Mouse (Mus musculus): ENCODE data around the gene Dnpep. TPM values are rescaled to one million over a fixed set of nuclear protein-coding genes. Genes with fewer than 3 reads are reported as not detected.

Dnpep gene
- polyA plus RNA-seq, 1 experiment from 2014 or later: 154 TPM

DNA sequence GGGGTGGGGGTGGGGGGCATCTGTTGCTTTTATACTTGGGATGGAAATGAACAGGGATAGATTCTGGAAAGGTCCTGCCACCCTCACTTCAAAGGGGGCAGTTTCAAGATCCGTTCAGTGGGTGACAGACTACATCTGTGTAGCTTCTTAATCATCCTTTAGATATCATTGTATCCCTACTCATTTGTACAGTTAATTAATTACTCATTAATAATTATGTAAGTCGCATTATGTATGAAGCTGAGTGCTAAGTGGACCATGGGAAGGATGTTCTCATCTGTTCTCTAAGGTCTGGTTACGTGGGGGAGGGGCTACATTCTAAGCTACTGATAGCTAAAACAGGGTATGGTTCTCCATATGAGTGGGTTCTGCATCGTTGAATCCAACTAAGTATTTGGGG lies 946 bp upstream of the Dnpep start:
- no peak overlapping the region for H3K4me3 ChIP-seq (replicated peaks)
- no peak overlapping the region for H3K4me2 ChIP-seq
- H3K9me3 ChIP-seq (replicated peaks): no peaks in the 10 kb centered on the region
- H3K36me3 ChIP-seq: peaks cover 17% of the 10 kb centered on the region
- no peak overlapping the region for H3K9ac ChIP-seq (replicated peaks)
- 86% methylated on average over 4 of the region's 4 CpGs for WGBS
- H3K4me1 ChIP-seq: peaks cover 15% of the 10 kb centered on the region
- ATAC-seq (ENCODE audit: low FRiP score): no peak
- H3K27me3 ChIP-seq (replicated peaks): no peaks in the 10 kb centered on the region
- no peak overlapping the region for H3K27ac ChIP-seq (replicated peaks)

DNA sequence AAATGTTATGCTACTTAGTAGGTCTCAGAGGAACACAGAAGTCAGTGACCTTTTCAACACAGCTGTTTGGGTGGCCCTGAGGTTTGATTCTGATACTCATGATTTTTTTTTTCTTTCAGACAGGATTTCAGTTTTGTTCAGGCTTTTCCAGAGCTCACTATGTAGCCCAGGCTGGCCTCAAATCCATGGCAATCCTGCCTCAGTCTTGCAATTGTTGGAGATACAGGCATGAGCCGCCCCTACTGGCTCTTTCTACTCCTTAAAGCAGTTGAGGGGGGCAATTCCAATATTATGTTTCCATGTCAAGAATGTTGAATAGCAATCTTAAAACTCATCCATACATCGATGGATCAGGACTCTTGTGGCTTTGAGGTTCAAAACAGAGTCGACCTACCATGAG lies 511 bp upstream of the Dnpep start:
- H3K9me3 ChIP-seq (replicated peaks): no peaks in the 10 kb centered on the region
- WGBS: 74% methylated on average over 3 of the region's 3 CpGs
- H3K36me3 ChIP-seq: peaks cover 21% of the 10 kb centered on the region
- H3K4me3 ChIP-seq (replicated peaks): peak overlapping the region; percentile 79
- H3K4me2 ChIP-seq: peak overlapping the region; percentile 43
- peaks cover 15% of the 10 kb centered on the region for H3K4me1 ChIP-seq
- ATAC-seq (ENCODE audit: low FRiP score): no peak
- 0 out of 2 replicates have a peak overlapping the region, but pooled peaks have one; percentile 17 for H3K9ac ChIP-seq (replicated peaks)
- peak overlapping the region; percentile 72 for H3K27ac ChIP-seq (replicated peaks)
- no peaks in the 10 kb centered on the region for H3K27me3 ChIP-seq (replicated peaks)

- Histone ChIP-seq H3K36me3 (peaks cover 36% of the 10 kb centered on the region), H3K9me3 (replicated peaks) (no peaks in the 10 kb centered on the region), H3K4me1 (peaks cover 15% of the 10 kb centered on the region), H3K27ac (replicated peaks) (peak overlapping the region; percentile 95), H3K9ac (replicated peaks) (peak overlapping the region; percentile 78), H3K27me3 (replicated peaks) (no peaks in the 10 kb centered on the region), H3K4me2 (peak overlapping the region; percentile 67), H3K4me3 (replicated peaks) (peak overlapping the region; percentile 79)
- ATAC-seq (ENCODE audit: low FRiP score): peak; percentile 54
- under 1% methylated on average over 20 of the region's 20 CpGs for WGBS
Measured at GRCm38 (mm10) chr1:75316861-75317240, 939 bp downstream of the Dnpep start.

- WGBS: 88% methylated on average over 29 of the region's 29 CpGs
- H3K9me3 ChIP-seq (replicated peaks): no peaks in the 10 kb centered on the region
- H3K4me1 ChIP-seq: peaks cover 15% of the 10 kb centered on the region
- H3K27me3 ChIP-seq (replicated peaks): no peaks in the 10 kb centered on the region
- H3K27ac ChIP-seq (replicated peaks): no peak overlapping the region
- peak overlapping the region; percentile 79 for H3K4me3 ChIP-seq (replicated peaks)
- peaks cover 46% of the 10 kb centered on the region for H3K36me3 ChIP-seq
- peak overlapping the region; percentile 67 for H3K4me2 ChIP-seq
- peak overlapping the region; percentile 78 for H3K9ac ChIP-seq (replicated peaks)
- no peak for ATAC-seq (ENCODE audit: low FRiP score)
Measured at GRCm38 (mm10) chr1:75315456-75316365, 2.1 kb downstream of the Dnpep start.

DNA sequence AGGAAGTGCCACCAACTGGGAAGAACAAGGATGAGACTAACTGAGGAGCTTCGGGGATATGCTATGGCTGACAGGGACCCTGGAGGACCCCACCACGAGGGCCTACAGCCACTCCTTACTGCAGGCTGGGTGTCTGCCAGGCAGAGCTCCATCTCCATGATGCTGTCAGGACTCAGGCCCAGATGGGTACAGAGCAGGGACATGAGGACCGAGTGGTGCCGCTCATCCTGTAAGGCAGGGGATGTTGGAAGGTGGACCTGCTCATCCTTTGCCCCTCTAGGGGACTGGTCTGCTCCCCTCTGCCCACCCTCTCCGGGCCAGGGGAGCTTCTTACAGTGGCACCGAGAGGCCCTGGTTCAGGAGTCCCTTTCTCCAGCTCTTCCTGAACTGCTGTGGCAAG lies 2.8 kb downstream of the Dnpep start:
- H3K4me2 ChIP-seq: no peak overlapping the region
- H3K9me3 ChIP-seq (replicated peaks): no peaks in the 10 kb centered on the region
- no peak overlapping the region for H3K27ac ChIP-seq (replicated peaks)
- peaks cover 53% of the 10 kb centered on the region for H3K36me3 ChIP-seq
- 91% methylated on average over 6 of the region's 6 CpGs for WGBS
- H3K27me3 ChIP-seq (replicated peaks): no peaks in the 10 kb centered on the region
- peaks cover 15% of the 10 kb centered on the region for H3K4me1 ChIP-seq
- no peak for ATAC-seq (ENCODE audit: low FRiP score)
- H3K4me3 ChIP-seq (replicated peaks): no peak overlapping the region
- H3K9ac ChIP-seq (replicated peaks): no peak overlapping the region; the same call in 1 of the 2 replicates

DNA sequence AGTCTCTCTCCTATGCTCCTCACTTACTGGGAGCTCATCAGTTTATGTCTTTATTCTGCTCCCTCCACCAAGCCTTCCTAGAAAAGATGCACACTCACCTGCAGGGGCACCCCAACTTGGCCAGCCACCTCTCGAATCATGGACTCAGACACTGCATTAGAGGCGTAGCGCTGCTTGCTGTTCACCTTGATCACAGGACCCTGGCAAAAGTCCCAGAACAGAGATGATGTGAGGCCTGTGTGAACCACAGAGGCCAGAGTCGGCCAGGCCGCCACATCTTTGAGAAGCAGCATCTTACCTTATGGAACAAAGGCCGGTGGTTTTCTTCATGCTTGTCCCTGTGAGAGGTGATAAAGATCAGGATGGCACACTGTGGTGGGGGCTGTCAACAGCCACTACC lies 6.1 kb downstream of the Dnpep start:
- Histone ChIP-seq H3K27ac (replicated peaks) (no peak overlapping the region), H3K4me2 (no peak overlapping the region), H3K27me3 (replicated peaks) (no peaks in the 10 kb centered on the region), H3K36me3 (peaks cover 80% of the 10 kb centered on the region), H3K4me1 (peaks cover 11% of the 10 kb centered on the region), H3K9me3 (replicated peaks) (no peaks in the 10 kb centered on the region), H3K4me3 (replicated peaks) (no peak overlapping the region), H3K9ac (replicated peaks) (no peak overlapping the region)
- ATAC-seq (ENCODE audit: low FRiP score): no peak
- WGBS: 93% methylated on average over 6 of the region's 6 CpGs

GRCm38 (mm10) chr1:75304662-75305061 lies 13.1 kb downstream of the Dnpep start:
- no peak overlapping the region for H3K4me3 ChIP-seq (replicated peaks)
- no peak for ATAC-seq (ENCODE audit: low FRiP score)
- no peaks in the 10 kb centered on the region for H3K9me3 ChIP-seq (replicated peaks)
- peaks cover 25% of the 10 kb centered on the region for H3K36me3 ChIP-seq
- 87% methylated on average over 2 of the region's 2 CpGs for WGBS
- no peak overlapping the region for H3K4me2 ChIP-seq
- H3K27ac ChIP-seq (replicated peaks): no peak overlapping the region
- no peak overlapping the region for H3K9ac ChIP-seq (replicated peaks)
- no peaks in the 10 kb centered on the region for H3K4me1 ChIP-seq
- no peaks in the 10 kb centered on the region for H3K27me3 ChIP-seq (replicated peaks)

DNA sequence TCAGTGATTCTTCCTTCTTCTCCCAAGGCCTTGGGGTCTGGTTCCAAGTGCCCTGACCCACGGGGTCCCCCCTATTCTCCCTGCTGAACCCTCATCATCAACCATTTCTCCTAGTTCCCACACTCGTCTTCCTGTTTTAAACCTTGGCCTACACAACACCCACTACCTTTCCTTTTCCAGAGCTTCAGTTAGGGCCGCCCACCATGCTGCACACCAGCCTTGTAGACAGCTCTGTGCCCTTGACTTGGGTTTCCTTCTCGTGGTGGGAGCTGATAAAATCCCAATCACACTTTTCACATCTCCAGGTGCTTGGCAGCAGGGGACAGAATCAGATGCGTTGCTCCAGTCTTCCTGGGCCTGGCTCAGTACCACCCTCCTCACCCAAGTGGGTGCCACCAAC lies 23.5 kb downstream of the Dnpep start:
- 87% methylated on average over 5 of the region's 5 CpGs for WGBS
- Histone ChIP-seq H3K27ac (replicated peaks) (no peak overlapping the region), H3K36me3 (no peaks in the 10 kb centered on the region)

DNA sequence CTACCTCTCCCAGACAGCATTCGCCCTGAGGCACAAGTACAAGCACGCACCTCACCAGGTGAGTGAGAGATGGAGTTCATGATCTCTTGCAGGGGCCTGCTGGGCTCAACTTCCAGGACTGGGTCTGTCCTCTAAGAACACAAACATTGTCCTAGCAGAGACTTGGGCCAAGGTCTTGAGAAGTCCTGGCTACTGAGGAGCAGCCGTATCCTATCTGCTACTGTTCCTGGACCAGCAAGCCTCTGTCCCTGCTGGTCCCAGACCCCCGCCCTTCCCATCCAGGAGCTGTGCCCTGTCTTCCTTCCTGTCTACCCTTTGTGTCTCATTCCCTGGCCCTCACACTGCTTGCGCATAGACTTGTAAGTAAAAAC lies 24.5 kb downstream of the Dnpep start:
- 88% methylated on average over 5 of the region's 5 CpGs for WGBS
- Histone ChIP-seq H3K27me3 (replicated peaks) (no peaks in the 10 kb centered on the region), H3K27ac (replicated peaks) (no peak overlapping the region), H3K4me2 (no peak overlapping the region), H3K36me3 (no peaks in the 10 kb centered on the region), H3K9me3 (replicated peaks) (no peaks in the 10 kb centered on the region), H3K4me3 (replicated peaks) (no peak overlapping the region), H3K4me1 (peaks cover 27% of the 10 kb centered on the region), H3K9ac (replicated peaks) (no peak overlapping the region)
- no peak for ATAC-seq (ENCODE audit: low FRiP score)

More for the DNA sequence above, 23.5 kb downstream of the Dnpep start:
- Histone ChIP-seq H3K9me3 (replicated peaks) (no peaks in the 10 kb centered on the region), H3K4me2 (no peak overlapping the region), H3K4me3 (replicated peaks) (no peak overlapping the region), H3K27me3 (replicated peaks) (no peaks in the 10 kb centered on the region), H3K9ac (replicated peaks) (no peak overlapping the region), H3K4me1 (peaks cover 17% of the 10 kb centered on the region)
- no peak for ATAC-seq (ENCODE audit: low FRiP score)

GRCm38 (mm10) chr1:75292476-75293330 lies 25.1 kb downstream of the Dnpep start:
- peaks cover 32% of the 10 kb centered on the region for H3K4me1 ChIP-seq
- no peak for ATAC-seq (ENCODE audit: low FRiP score)
- no peaks in the 10 kb centered on the region for H3K9me3 ChIP-seq (replicated peaks)
- H3K36me3 ChIP-seq: no peaks in the 10 kb centered on the region
- 62% methylated on average over 12 of the region's 12 CpGs for WGBS
- H3K9ac ChIP-seq (replicated peaks): no peak overlapping the region
- no peak overlapping the region for H3K4me2 ChIP-seq
- no peak overlapping the region for H3K4me3 ChIP-seq (replicated peaks)
- H3K27ac ChIP-seq (replicated peaks): no peak overlapping the region
- H3K27me3 ChIP-seq (replicated peaks): no peaks in the 10 kb centered on the region

DNA sequence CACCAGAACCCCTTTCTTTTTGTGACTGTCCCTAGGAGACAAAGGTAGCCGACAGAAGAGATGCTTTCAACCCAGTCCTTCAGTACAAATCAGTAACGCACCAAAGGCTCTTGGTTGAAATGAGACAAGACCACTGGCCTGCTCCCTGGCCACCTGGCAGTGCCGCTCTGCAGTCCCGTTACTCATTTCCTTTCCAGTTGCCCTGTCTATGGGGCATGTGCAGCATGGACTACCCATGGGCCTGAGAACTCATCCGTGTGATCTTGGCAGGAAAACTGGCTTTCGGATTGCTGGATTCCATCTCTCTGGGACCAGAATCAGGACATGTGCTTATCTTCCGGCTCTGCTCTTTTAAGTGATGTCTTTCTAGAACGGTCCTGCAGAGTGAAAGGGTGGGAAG lies 26.5 kb downstream of the Dnpep start:
- Histone ChIP-seq H3K9ac (replicated peaks) (no peak overlapping the region), H3K9me3 (replicated peaks) (no peaks in the 10 kb centered on the region), H3K27me3 (replicated peaks) (no peaks in the 10 kb centered on the region), H3K36me3 (no peaks in the 10 kb centered on the region), H3K27ac (replicated peaks) (no peak overlapping the region), H3K4me2 (no peak overlapping the region), H3K4me3 (replicated peaks) (no peak overlapping the region), H3K4me1 (peaks cover 32% of the 10 kb centered on the region)
- ATAC-seq (ENCODE audit: low FRiP score): no peak
- 81% methylated on average over 8 of the region's 8 CpGs for WGBS

DNA sequence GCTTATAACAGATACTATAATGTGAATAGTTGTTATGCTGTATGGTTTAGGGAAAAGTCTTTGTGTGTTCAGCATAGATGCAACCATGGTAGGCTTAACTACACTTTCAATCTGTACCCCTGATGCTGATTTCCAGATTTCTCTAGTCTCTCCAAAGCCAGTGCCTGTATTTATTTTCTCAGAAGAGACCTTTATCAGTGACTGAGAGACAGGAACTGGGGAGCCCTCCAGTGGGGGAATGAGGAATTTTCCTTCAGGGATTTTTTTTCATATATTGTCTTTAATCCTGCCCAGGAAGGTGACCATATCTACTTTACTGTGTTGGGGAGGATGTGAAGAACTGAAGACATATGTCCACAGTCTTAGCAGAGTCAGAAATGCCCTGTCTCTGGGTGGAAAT lies 27.2 kb downstream of the Dnpep start:
- Histone ChIP-seq H3K4me3 (replicated peaks) (no peak overlapping the region), H3K27me3 (replicated peaks) (no peaks in the 10 kb centered on the region), H3K4me1 (peaks cover 32% of the 10 kb centered on the region), H3K4me2 (no peak overlapping the region), H3K27ac (replicated peaks) (peak overlapping the region; percentile 89), H3K9me3 (replicated peaks) (no peaks in the 10 kb centered on the region), H3K9ac (replicated peaks) (no peak overlapping the region), H3K36me3 (no peaks in the 10 kb centered on the region)
- ATAC-seq (ENCODE audit: low FRiP score): peak; percentile 36
